Mouse (Mus musculus): ENCODE results near the gene Atp1b1.

Atp1b1 gene

GRCm38 (mm10) chr1:164458245-164458613, at the start of gene Atp1b1:
Gene Atp1b1 (minus strand): TSS chr1:164458355.
- DNase-seq (ENCODE audit: low read depth, low spot score): peak; percentile 97

GRCm38 (mm10) chr1:164505096-164505495, 46.9 kb upstream of the Atp1b1 start:
- no peak for DNase-seq (ENCODE audit: low read depth, low spot score)

GRCm38 (mm10) chr1:164503140-164503730, 45.1 kb upstream of the Atp1b1 start:
- peak; percentile 93 for DNase-seq (ENCODE audit: low read depth, low spot score)

GRCm38 (mm10) chr1:164502231-164502630, 44.1 kb upstream of the Atp1b1 start:
- DNase-seq (ENCODE audit: low read depth, low spot score): no peak

GRCm38 (mm10) chr1:164494741-164495512, 36.8 kb upstream of the Atp1b1 start:
- peak; percentile 83 for DNase-seq (ENCODE audit: low read depth, low spot score)

- DNase-seq (ENCODE audit: low read depth, low spot score): peak; percentile 85
These were observed 36.1 kb upstream of the Atp1b1 start for GRCm38 (mm10) chr1:164494215-164494614.

- no peak for DNase-seq (ENCODE audit: low read depth, low spot score)
These were observed 35.0 kb upstream of the Atp1b1 start for GRCm38 (mm10) chr1:164493042-164493705.

GRCm38 (mm10) chr1:164492476-164492875, 34.3 kb upstream of the Atp1b1 start:
- no peak for DNase-seq (ENCODE audit: low read depth, low spot score)

GRCm38 (mm10) chr1:164489961-164490594, 31.9 kb upstream of the Atp1b1 start:
- DNase-seq (ENCODE audit: low read depth, low spot score): peak; percentile 83

- DNase-seq (ENCODE audit: low read depth, low spot score): peak; percentile 48
These were observed 25.6 kb upstream of the Atp1b1 start for GRCm38 (mm10) chr1:164483728-164484127.

- DNase-seq (ENCODE audit: low read depth, low spot score): no peak
These were observed 24.7 kb upstream of the Atp1b1 start for GRCm38 (mm10) chr1:164482833-164483232.

- peak; percentile 49 for DNase-seq (ENCODE audit: low read depth, low spot score)
These were observed 23.6 kb upstream of the Atp1b1 start for GRCm38 (mm10) chr1:164481645-164482354.

GRCm38 (mm10) chr1:164480755-164481644, 22.8 kb upstream of the Atp1b1 start:
- DNase-seq (ENCODE audit: low read depth, low spot score): no peak

GRCm38 (mm10) chr1:164475895-164476294, 17.7 kb upstream of the Atp1b1 start:
- DNase-seq (ENCODE audit: low read depth, low spot score): no peak

- DNase-seq (ENCODE audit: low read depth, low spot score): no peak
These were observed 16.8 kb upstream of the Atp1b1 start for GRCm38 (mm10) chr1:164474778-164475511.

GRCm38 (mm10) chr1:164474310-164474709, 16.2 kb upstream of the Atp1b1 start:
- DNase-seq (ENCODE audit: low read depth, low spot score): no peak

GRCm38 (mm10) chr1:164473398-164473797, 15.2 kb upstream of the Atp1b1 start:
- no peak for DNase-seq (ENCODE audit: low read depth, low spot score)

GRCm38 (mm10) chr1:164471632-164472031, 13.5 kb upstream of the Atp1b1 start:
- DNase-seq (ENCODE audit: low read depth, low spot score): no peak

GRCm38 (mm10) chr1:164470985-164471384, 12.8 kb upstream of the Atp1b1 start:
- DNase-seq (ENCODE audit: low read depth, low spot score): peak; percentile 73

GRCm38 (mm10) chr1:164468329-164468728, 10.2 kb upstream of the Atp1b1 start:
- no peak for DNase-seq (ENCODE audit: low read depth, low spot score)
